Mouse (Mus musculus): ENCODE measurements around the gene Zfp867.

- TF ChIP-seq CTCF (IDR thresholded peaks at IDR 0.05; ENCODE audit: low read depth): no peak
- no peak for TF ChIP-seq EP300 (IDR thresholded peaks at IDR 0.05; ENCODE audit: low read depth)
These were observed 42.1 kb upstream of the Zfp867 start for GRCm38 (mm10) chr11:59514381-59514780.
